7 mouse cellular contexts compared by ENCODE assay signal in the genomic region with DNA sequence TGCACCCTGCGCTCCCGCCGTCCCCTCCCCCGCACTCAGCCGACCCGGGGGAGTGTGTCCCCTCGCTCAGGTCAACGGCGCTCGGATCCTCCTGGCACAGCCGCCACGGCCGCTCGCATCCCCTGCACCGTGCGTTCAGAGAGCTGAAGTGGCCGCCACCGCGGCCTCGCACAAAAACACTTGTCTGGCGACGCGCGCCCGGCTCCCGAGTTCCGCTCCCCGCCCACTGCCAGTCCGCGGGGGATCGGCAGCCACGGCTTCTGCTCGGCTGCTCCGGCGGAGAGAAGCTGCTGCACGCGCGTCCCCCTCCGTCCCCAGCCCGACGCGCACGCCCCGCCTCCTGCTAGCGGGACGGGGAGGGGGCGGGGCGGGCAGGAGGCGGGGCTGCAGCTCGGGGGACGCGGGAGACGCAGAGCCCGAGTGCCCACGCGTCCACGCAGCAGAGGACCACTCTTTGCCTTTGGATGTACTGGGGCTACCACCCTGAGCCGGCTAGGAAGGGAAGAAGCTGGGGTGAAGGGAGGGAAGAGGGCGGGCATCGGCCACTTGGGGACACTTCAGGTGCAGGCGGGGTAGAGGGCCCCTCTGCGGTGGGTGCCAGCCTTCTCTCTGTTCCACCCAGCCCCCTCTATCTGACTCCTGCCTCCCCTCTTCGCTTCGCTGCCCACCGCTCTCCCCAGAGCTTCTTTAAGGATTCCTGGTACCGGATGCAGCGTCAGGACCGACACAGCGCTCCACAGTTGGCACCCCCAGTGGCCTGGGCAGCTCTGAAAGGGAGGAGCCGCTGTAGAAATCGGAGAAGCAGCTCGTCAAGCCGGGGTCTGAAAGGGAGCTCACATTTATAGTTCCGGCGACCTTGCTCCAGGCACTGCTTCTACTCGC. TPM values are rescaled to one million over a fixed set of nuclear protein-coding genes. Genes with fewer than 3 reads are reported as not detected.
DNase-seq lines count a peak whose midpoint lies in the region; ATAC-seq lines count a peak whose summit lies in the region.

Mtcl1 (minus strand) TSS at position 291 of the 882 bp plus-strand sequence.

- H3K9ac ChIP-seq in midbrain, embryonic 11.5 days (ENCODE audit: low read length) = peak within 1 kb of the TSS; percentile 99

- no peaks in the 10 kb centered on the region for H3K36me3 ChIP-seq in limb, embryonic 10.5 days
- H3K36me3 ChIP-seq in midbrain, embryonic 11.5 days (ENCODE audit: control insufficient read depth, insufficient read depth, low read length) = no peaks in the 10 kb centered on the region

- H3K4me1 ChIP-seq in limb, embryonic 10.5 days = peaks cover 53% of the 10 kb centered on the region
- peaks cover 37% of the 10 kb centered on the region for H3K4me1 ChIP-seq in midbrain, embryonic 11.5 days (ENCODE audit: control insufficient read depth, insufficient read depth, low read length)

- no peaks in the 10 kb centered on the region for H3K9me3 ChIP-seq in limb, embryonic 10.5 days (replicated peaks)
- no peaks in the 10 kb centered on the region for H3K9me3 ChIP-seq in midbrain, embryonic 11.5 days (ENCODE audit: control insufficient read depth, low read length)

- H3K4me3 ChIP-seq in limb, embryonic 10.5 days = peak within 1 kb of the TSS; percentile 86
- H3K4me3 ChIP-seq in midbrain, embryonic 11.5 days (ENCODE audit: low read depth, low read length) = peak within 1 kb of the TSS; percentile 99

- peak within 1 kb of the TSS; percentile 95 for H3K4me2 ChIP-seq in midbrain, embryonic 11.5 days

- peak; percentile 85 for ATAC-seq in midbrain, embryonic 11.5 days (ENCODE audit: low FRiP score)

- H3K27me3 ChIP-seq in limb, embryonic 10.5 days (ENCODE audit: low read depth, poor library complexity, severe bottlenecking) = peaks cover 52% of the 10 kb centered on the region
- H3K27me3 ChIP-seq in midbrain, embryonic 11.5 days (ENCODE audit: control insufficient read depth, insufficient read depth, low read length) = no peaks in the 10 kb centered on the region

- under 1% methylated on average over 76 of the region's 76 CpGs for WGBS in limb, embryonic 10.5 days
- under 1% methylated on average over 70 of the region's 76 CpGs for WGBS in midbrain, embryonic 11.5 days

- DNase-seq in adrenal gland, postnatal 36 days = peak; percentile 85 to 89
- DNase-seq in embryo, embryonic 9.5 days (ENCODE audit: extremely low spot score) = peak; percentile 84
- peak; percentile 75 to 77 for DNase-seq in heart, adult 18-20 months
- DNase-seq in kidney, adult 11 months = peak; percentile 52
- peak; percentile 88 for DNase-seq in limb, embryonic 10.5 days (ENCODE audit: low spot score)
- peak; percentile 99 for DNase-seq in midbrain, embryonic 11.5 days (ENCODE audit: low spot score, missing footprints)
- DNase-seq in skeletal muscle tissue, adult 2 months (ENCODE audit: low read depth, low spot score) = peak; percentile 42

- H3K27ac ChIP-seq in limb, embryonic 10.5 days = peak within 1 kb of the TSS; percentile 89
- peak within 1 kb of the TSS; percentile 92 for H3K27ac ChIP-seq in midbrain, embryonic 11.5 days (ENCODE audit: low read depth, low read length)

RNA-seq across cellular contexts. Expression of gene Mtcl1, which starts in this region (rescaled TPM):
- total RNA-seq in adrenal gland, postnatal 36 days (2021) = 10 to 100 TPM in 1 of 2 experiments, 1 to 10 TPM in 1; 5.6 to 12.9 TPM
- 1 to 10 TPM; 4.3 to 4.9 TPM for total RNA-seq in heart, adult 18-20 months (2021)
- 5.6 and 7.6 TPM in 2 replicates for polyA plus RNA-seq in limb, embryonic 10.5 days (2016; fragmentation: Nextera tagmentation; extraction: Ambion mirVana)
- 43.5 and 47.3 TPM in 2 replicates for polyA plus RNA-seq in midbrain, embryonic 11.5 days (2014; fragmentation: Nextera tagmentation; extraction: Ambion mirVana)

Comparison
In these comparisons a context has a peak if more than half of its experiments do, and no peak if none do; other contexts are left out.
1. Peak in every context shown above with its lines: DNase-seq, ATAC-seq, H3K4me3 ChIP-seq and H3K27ac ChIP-seq.
2. DNase-seq: peak in every context shown above with its lines; median percentile 99 in midbrain, embryonic 11.5 days; 88 in limb, embryonic 10.5 days; 87 in adrenal gland, postnatal 36 days; 84 in embryo, embryonic 9.5 days; 76 in heart, adult 18-20 months; 52 in kidney, adult 11 months; 42 in skeletal muscle tissue, adult 2 months.